Mouse (Mus musculus): ENCODE data around the gene Tspan12. TPM values are rescaled to one million over a fixed set of nuclear protein-coding genes. Genes with fewer than 3 reads are reported as not detected.
"Not testable (repeated sequence)": the region's sequence is repeated elsewhere in the genome, so short reads cannot be mapped to it uniquely, and the experiment has no call there.

Gene Tspan12
- polyA plus RNA-seq, 1 experiment from 2014 or later = 74.1 TPM

- Histone ChIP-seq H3K9me3 (ENCODE audit: low read length) (no peaks in the 10 kb centered on the region), H3K27ac (ENCODE audit: low read length) (no peak overlapping the region), H3K4me1 (ENCODE audit: insufficient read depth, low read length) (peaks cover 6% of the 10 kb centered on the region; the same call in 1 of the 2 replicates), H3K27me3 (ENCODE audit: insufficient read depth, low read length) (no peaks in the 10 kb centered on the region), H3K36me3 (ENCODE audit: insufficient read depth, low read length) (no peaks in the 10 kb centered on the region), H3K4me2 (replicated peaks; ENCODE audit: low read depth, low read length) (no peak overlapping the region), H3K9ac (replicated peaks; ENCODE audit: low read length) (no peak overlapping the region), H3K4me3 (ENCODE audit: low read length) (no peak overlapping the region)
- 93% methylated on average over 4 of the region's 4 CpGs for WGBS
- no peak for ATAC-seq (ENCODE audit: low FRiP score, low TSS enrichment)
Measured at GRCm38 (mm10) chr6:21790550-21791086, 61.7 kb downstream of the Tspan12 start.

- Histone ChIP-seq H3K9ac (replicated peaks; ENCODE audit: low read length) (no peak overlapping the region), H3K4me2 (replicated peaks; ENCODE audit: low read depth, low read length) (no peak overlapping the region), H3K4me1 (ENCODE audit: insufficient read depth, low read length) (peaks cover 6% of the 10 kb centered on the region; the same call in 1 of the 2 replicates), H3K27me3 (ENCODE audit: insufficient read depth, low read length) (no peaks in the 10 kb centered on the region), H3K9me3 (ENCODE audit: low read length) (no peaks in the 10 kb centered on the region), H3K36me3 (ENCODE audit: insufficient read depth, low read length) (no peaks in the 10 kb centered on the region), H3K4me3 (ENCODE audit: low read length) (no peak overlapping the region), H3K27ac (ENCODE audit: low read length) (no peak overlapping the region)
- 74% methylated on average over 2 of the region's 2 CpGs for WGBS
- ATAC-seq (ENCODE audit: low FRiP score, low TSS enrichment) = no peak
Measured at GRCm38 (mm10) chr6:21790036-21790435, 62.3 kb downstream of the Tspan12 start.

- not testable (repeated sequence) for H3K4me1 ChIP-seq (ENCODE audit: insufficient read depth, low read length); H3K4me2 ChIP-seq (replicated peaks; ENCODE audit: low read depth, low read length); H3K27me3 ChIP-seq (ENCODE audit: insufficient read depth, low read length); ATAC-seq (ENCODE audit: low FRiP score, low TSS enrichment); H3K9ac ChIP-seq (replicated peaks; ENCODE audit: low read length); H3K27ac ChIP-seq (ENCODE audit: low read length); H3K4me3 ChIP-seq (ENCODE audit: low read length); H3K36me3 ChIP-seq (ENCODE audit: insufficient read depth, low read length); H3K9me3 ChIP-seq (ENCODE audit: low read length)
- WGBS = 92% methylated on average over 1 of the region's 1 CpGs
Measured at GRCm38 (mm10) chr6:21789582-21789981, 62.7 kb downstream of the Tspan12 start.

DNA sequence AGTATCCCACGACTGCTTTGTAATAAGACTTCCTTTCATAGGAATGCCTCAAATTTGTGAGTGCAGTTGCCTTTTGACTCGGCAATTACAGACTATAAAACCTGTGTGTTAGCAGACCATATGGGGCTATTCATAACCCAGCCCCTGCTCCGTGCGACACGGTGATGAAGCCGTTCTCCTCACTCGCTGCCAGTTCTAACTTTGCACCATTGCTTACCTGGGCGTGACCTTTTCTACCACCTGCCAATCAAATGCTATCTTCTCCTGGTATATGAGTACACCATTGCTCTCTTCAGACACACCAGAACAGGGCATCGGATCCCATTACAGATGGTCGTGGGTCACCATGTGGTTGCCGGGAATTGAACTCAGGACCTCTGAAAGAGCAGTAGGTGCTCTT is 64.6 kb downstream of the Tspan12 start:
- no peaks in the 10 kb centered on the region for H3K27me3 ChIP-seq (ENCODE audit: insufficient read depth, low read length)
- H3K27ac ChIP-seq (ENCODE audit: low read length) = no peak overlapping the region
- H3K4me3 ChIP-seq (ENCODE audit: low read length) = no peak overlapping the region
- H3K9ac ChIP-seq (replicated peaks; ENCODE audit: low read length) = no peak overlapping the region
- no peaks in the 10 kb centered on the region for H3K4me1 ChIP-seq (ENCODE audit: insufficient read depth, low read length)
- H3K36me3 ChIP-seq (ENCODE audit: insufficient read depth, low read length) = no peaks in the 10 kb centered on the region
- ATAC-seq (ENCODE audit: low FRiP score, low TSS enrichment) = no peak
- 67% methylated on average over 11 of the region's 11 CpGs for WGBS
- no peak overlapping the region for H3K4me2 ChIP-seq (replicated peaks; ENCODE audit: low read depth, low read length)
- H3K9me3 ChIP-seq (ENCODE audit: low read length) = no peaks in the 10 kb centered on the region

DNA sequence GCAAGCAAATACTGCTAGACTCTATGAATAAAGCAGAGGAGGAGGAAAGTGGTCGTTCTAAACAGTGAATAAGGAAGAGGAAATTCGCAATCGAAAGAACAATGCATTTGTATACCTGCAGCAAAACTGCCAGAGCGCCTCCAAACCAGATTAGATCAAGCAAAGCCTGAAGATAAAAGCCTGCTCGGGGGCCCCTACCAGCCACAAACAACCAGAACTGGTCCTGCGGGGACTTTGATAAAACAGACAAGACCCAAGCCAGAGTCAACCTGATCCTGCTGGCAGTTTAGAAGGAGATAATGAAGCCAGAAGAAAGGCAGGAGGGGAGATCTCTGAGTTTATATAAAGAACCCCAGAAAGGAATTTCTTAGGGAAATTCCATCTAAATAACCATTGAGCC is 65.0 kb downstream of the Tspan12 start:
- Histone ChIP-seq H3K27me3 (ENCODE audit: insufficient read depth, low read length) (no peaks in the 10 kb centered on the region), H3K36me3 (ENCODE audit: insufficient read depth, low read length) (no peaks in the 10 kb centered on the region), H3K9ac (replicated peaks; ENCODE audit: low read length) (no peak overlapping the region), H3K4me3 (ENCODE audit: low read length) (no peak overlapping the region), H3K4me2 (replicated peaks; ENCODE audit: low read depth, low read length) (no peak overlapping the region), H3K9me3 (ENCODE audit: low read length) (no peaks in the 10 kb centered on the region), H3K4me1 (ENCODE audit: insufficient read depth, low read length) (no peaks in the 10 kb centered on the region), H3K27ac (ENCODE audit: low read length) (no peak overlapping the region)
- ATAC-seq (ENCODE audit: low FRiP score, low TSS enrichment) = no peak
- WGBS = 64% methylated on average over 6 of the region's 6 CpGs

DNA sequence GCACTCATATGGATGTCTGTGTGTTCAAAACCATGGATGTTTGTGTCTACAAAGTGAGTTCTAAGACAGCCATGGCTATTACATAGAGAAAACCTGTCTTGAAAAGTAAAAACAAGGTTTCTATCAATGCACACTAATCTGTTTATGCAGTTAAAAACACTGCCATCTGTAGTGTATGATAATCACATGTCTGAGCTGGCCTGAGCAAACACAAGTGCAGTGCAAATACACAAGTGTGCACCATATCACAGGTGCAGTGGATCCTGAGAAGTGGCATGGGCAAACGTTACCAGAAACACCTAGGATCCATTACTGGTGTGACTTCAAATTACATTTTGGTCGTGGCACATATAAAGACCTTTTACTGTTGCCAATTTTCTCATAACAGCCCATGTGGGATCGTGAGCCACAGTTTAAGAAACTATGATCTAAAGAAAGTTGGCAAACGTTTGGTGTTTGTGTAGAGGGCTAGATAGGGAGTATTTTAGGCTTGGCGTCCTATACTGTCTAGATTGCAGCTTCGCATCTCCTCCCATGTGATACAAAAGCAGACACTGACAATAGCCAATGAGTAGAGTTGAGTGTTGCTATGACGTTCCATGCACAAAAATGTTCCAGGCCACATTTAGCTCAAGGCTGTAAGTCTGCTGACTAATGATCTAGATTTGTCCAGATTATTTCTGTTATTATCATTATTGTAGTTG is 78.0 kb downstream of the Tspan12 start:
- WGBS = 87% methylated on average over 7 of the region's 7 CpGs
- Histone ChIP-seq H3K27me3 (ENCODE audit: insufficient read depth, low read length) (no peaks in the 10 kb centered on the region), H3K9ac (replicated peaks; ENCODE audit: low read length) (no peak overlapping the region), H3K9me3 (ENCODE audit: low read length) (no peaks in the 10 kb centered on the region), H3K36me3 (ENCODE audit: insufficient read depth, low read length) (0 out of 2 replicates have a peak, but pooled peaks cover 7% of the 10 kb centered on the region), H3K4me3 (ENCODE audit: low read length) (no peak overlapping the region), H3K4me2 (replicated peaks; ENCODE audit: low read depth, low read length) (no peak overlapping the region), H3K27ac (ENCODE audit: low read length) (no peak overlapping the region), H3K4me1 (ENCODE audit: insufficient read depth, low read length) (no peaks in the 10 kb centered on the region)
- no peak for ATAC-seq (ENCODE audit: low FRiP score, low TSS enrichment)

DNA sequence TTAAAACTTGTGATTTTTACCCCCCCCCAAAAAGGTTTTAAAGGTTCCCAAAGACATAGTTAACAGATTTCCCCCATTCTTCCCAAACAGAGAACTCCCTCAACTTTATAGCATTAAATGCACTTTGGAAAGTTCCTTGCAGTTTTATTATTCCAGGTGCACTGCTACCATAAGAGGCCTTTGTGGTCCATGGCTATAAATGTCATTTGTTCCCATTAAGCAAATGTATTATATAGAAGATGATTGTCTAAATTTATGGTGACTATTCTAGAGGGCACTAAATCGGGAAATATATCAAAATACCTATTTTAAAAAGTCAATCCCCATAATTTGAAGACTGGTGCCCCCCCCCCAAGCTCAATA is 82.9 kb downstream of the Tspan12 start:
- no peak for ATAC-seq (ENCODE audit: low FRiP score, low TSS enrichment)
- Histone ChIP-seq H3K27ac (ENCODE audit: low read length) (no peak overlapping the region), H3K4me2 (replicated peaks; ENCODE audit: low read depth, low read length) (no peak overlapping the region), H3K27me3 (ENCODE audit: insufficient read depth, low read length) (no peaks in the 10 kb centered on the region), H3K9ac (replicated peaks; ENCODE audit: low read length) (no peak overlapping the region), H3K36me3 (ENCODE audit: insufficient read depth, low read length) (0 out of 2 replicates have a peak, but pooled peaks cover 7% of the 10 kb centered on the region), H3K4me3 (ENCODE audit: low read length) (no peak overlapping the region), H3K4me1 (ENCODE audit: insufficient read depth, low read length) (no peaks in the 10 kb centered on the region), H3K9me3 (ENCODE audit: low read length) (no peaks in the 10 kb centered on the region)
- 71% methylated on average over 1 of the region's 1 CpGs for WGBS

GRCm38 (mm10) chr6:21768745-21769446 is 83.4 kb downstream of the Tspan12 start:
- no peak overlapping the region for H3K9ac ChIP-seq (replicated peaks; ENCODE audit: low read length)
- H3K4me3 ChIP-seq (ENCODE audit: low read length) = no peak overlapping the region
- H3K36me3 ChIP-seq (ENCODE audit: insufficient read depth, low read length) = 0 out of 2 replicates have a peak, but pooled peaks cover 7% of the 10 kb centered on the region
- H3K4me1 ChIP-seq (ENCODE audit: insufficient read depth, low read length) = no peaks in the 10 kb centered on the region
- no peaks in the 10 kb centered on the region for H3K27me3 ChIP-seq (ENCODE audit: insufficient read depth, low read length)
- no peak overlapping the region for H3K27ac ChIP-seq (ENCODE audit: low read length)
- no peak overlapping the region for H3K4me2 ChIP-seq (replicated peaks; ENCODE audit: low read depth, low read length)
- 70% methylated on average over 9 of the region's 9 CpGs for WGBS
- H3K9me3 ChIP-seq (ENCODE audit: low read length) = no peaks in the 10 kb centered on the region
- 0 out of 2 replicates have a peak, but pooled peaks have one; percentile 35 for ATAC-seq (ENCODE audit: low FRiP score, low TSS enrichment)

- no peak overlapping the region for H3K27ac ChIP-seq (ENCODE audit: low read length)
- H3K36me3 ChIP-seq (ENCODE audit: insufficient read depth, low read length) = 0 out of 2 replicates have a peak, but pooled peaks cover 7% of the 10 kb centered on the region
- H3K27me3 ChIP-seq (ENCODE audit: insufficient read depth, low read length) = no peaks in the 10 kb centered on the region
- H3K9ac ChIP-seq (replicated peaks; ENCODE audit: low read length) = no peak overlapping the region
- peak overlapping the region; percentile 8; the same call in 1 of the 2 replicates for H3K4me2 ChIP-seq (replicated peaks; ENCODE audit: low read depth, low read length)
- ATAC-seq (ENCODE audit: low FRiP score, low TSS enrichment) = peak; percentile 35; the same call in 1 of the 2 replicates
- H3K9me3 ChIP-seq (ENCODE audit: low read length) = no peaks in the 10 kb centered on the region
- no peaks in the 10 kb centered on the region for H3K4me1 ChIP-seq (ENCODE audit: insufficient read depth, low read length)
- H3K4me3 ChIP-seq (ENCODE audit: low read length) = no peak overlapping the region
- 54% methylated on average over 12 of the region's 12 CpGs for WGBS
Measured at GRCm38 (mm10) chr6:21767787-21768221, 84.5 kb downstream of the Tspan12 start.

GRCm38 (mm10) chr6:21747536-21747935 is 104.8 kb downstream of the Tspan12 start:
- H3K27me3 ChIP-seq (ENCODE audit: insufficient read depth, low read length) = no peaks in the 10 kb centered on the region
- H3K36me3 ChIP-seq (ENCODE audit: insufficient read depth, low read length) = no peaks in the 10 kb centered on the region
- no peak for ATAC-seq (ENCODE audit: low FRiP score, low TSS enrichment)
- 84% methylated on average over 1 of the region's 1 CpGs for WGBS
- H3K4me3 ChIP-seq (ENCODE audit: low read length) = no peak overlapping the region
- no peaks in the 10 kb centered on the region for H3K4me1 ChIP-seq (ENCODE audit: insufficient read depth, low read length)
- no peak overlapping the region for H3K9ac ChIP-seq (replicated peaks; ENCODE audit: low read length)
- no peaks in the 10 kb centered on the region for H3K9me3 ChIP-seq (ENCODE audit: low read length)
- H3K4me2 ChIP-seq (replicated peaks; ENCODE audit: low read depth, low read length) = no peak overlapping the region
- no peak overlapping the region for H3K27ac ChIP-seq (ENCODE audit: low read length)
